Mouse (Mus musculus): ENCODE measurements around the gene Tmem108. TPM values are rescaled to one million over a fixed set of nuclear protein-coding genes. Genes with fewer than 3 reads are reported as not detected.

Gene Tmem108
- polyA plus RNA-seq (2016; fragmentation: Nextera tagmentation; extraction: Ambion mirVana): 18.4 and 20.7 TPM in 2 replicates

GRCm38 (mm10) chr9:103761647-103762084, at the start of gene Tmem108:
Gene Tmem108 (minus strand): TSS chr9:103761837.
- H3K4me1 ChIP-seq: peaks cover 13% of the 10 kb centered on the region
- no peaks in the 10 kb centered on the region for H3K9me3 ChIP-seq
- H3K27ac ChIP-seq: no peak within 1 kb of the TSS
- ATAC-seq (ENCODE audit: insufficient number of reproducible peaks, insufficient read depth, low FRiP score, low TSS enrichment): peak; percentile 91
- no peaks in the 10 kb centered on the region for H3K36me3 ChIP-seq
- WGBS: under 1% methylated on average over 51 of the region's 51 CpGs
- H3K4me3 ChIP-seq: peak within 1 kb of the TSS; percentile 64
- H3K27me3 ChIP-seq: peaks cover 15% of the 10 kb centered on the region; the same call in 1 of the 2 replicates
- H3K4me2 ChIP-seq (replicated peaks): peak within 1 kb of the TSS; percentile 94
- H3K9ac ChIP-seq: peak within 1 kb of the TSS; percentile 68

- Histone ChIP-seq H3K27me3 (no peaks in the 10 kb centered on the region), H3K4me3 (no peak overlapping the region), H3K4me2 (replicated peaks) (no peak overlapping the region), H3K9ac (no peak overlapping the region), H3K9me3 (no peaks in the 10 kb centered on the region), H3K36me3 (no peaks in the 10 kb centered on the region), H3K4me1 (no peaks in the 10 kb centered on the region), H3K27ac (no peak overlapping the region)
- no peak for ATAC-seq (ENCODE audit: insufficient number of reproducible peaks, insufficient read depth, low FRiP score, low TSS enrichment)
- 75% methylated on average over 1 of the region's 1 CpGs for WGBS
Observed at GRCm38 (mm10) chr9:103789029-103789428, 27.4 kb upstream of the Tmem108 start.

GRCm38 (mm10) chr9:103784156-103784555, 22.5 kb upstream of the Tmem108 start:
- Histone ChIP-seq H3K27ac (no peak overlapping the region), H3K27me3 (no peaks in the 10 kb centered on the region), H3K4me1 (no peaks in the 10 kb centered on the region), H3K4me3 (no peak overlapping the region), H3K9me3 (no peaks in the 10 kb centered on the region), H3K9ac (no peak overlapping the region), H3K36me3 (no peaks in the 10 kb centered on the region), H3K4me2 (replicated peaks) (no peak overlapping the region)
- no peak for ATAC-seq (ENCODE audit: insufficient number of reproducible peaks, insufficient read depth, low FRiP score, low TSS enrichment)
- WGBS: 86% methylated on average over 4 of the region's 4 CpGs

- Histone ChIP-seq H3K4me1 (no peaks in the 10 kb centered on the region), H3K4me3 (no peak overlapping the region), H3K9me3 (no peaks in the 10 kb centered on the region), H3K36me3 (no peaks in the 10 kb centered on the region), H3K27me3 (no peaks in the 10 kb centered on the region), H3K9ac (no peak overlapping the region), H3K4me2 (replicated peaks) (no peak overlapping the region), H3K27ac (no peak overlapping the region)
- ATAC-seq (ENCODE audit: insufficient number of reproducible peaks, insufficient read depth, low FRiP score, low TSS enrichment): no peak
- 71% methylated on average over 16 of the region's 16 CpGs for WGBS
Observed at GRCm38 (mm10) chr9:103783276-103783675, 21.6 kb upstream of the Tmem108 start.

- Histone ChIP-seq H3K4me3 (no peak overlapping the region), H3K4me1 (no peaks in the 10 kb centered on the region), H3K4me2 (replicated peaks) (no peak overlapping the region), H3K27me3 (no peaks in the 10 kb centered on the region), H3K9me3 (no peaks in the 10 kb centered on the region), H3K9ac (no peak overlapping the region), H3K36me3 (no peaks in the 10 kb centered on the region), H3K27ac (no peak overlapping the region)
- WGBS: 78% methylated on average over 7 of the region's 7 CpGs
- ATAC-seq (ENCODE audit: insufficient number of reproducible peaks, insufficient read depth, low FRiP score, low TSS enrichment): no peak
Observed at GRCm38 (mm10) chr9:103782306-103782705, 20.7 kb upstream of the Tmem108 start.

- Histone ChIP-seq H3K4me3 (no peak overlapping the region), H3K4me1 (no peaks in the 10 kb centered on the region), H3K4me2 (replicated peaks) (no peak overlapping the region), H3K27ac (no peak overlapping the region), H3K9ac (no peak overlapping the region), H3K9me3 (no peaks in the 10 kb centered on the region), H3K36me3 (no peaks in the 10 kb centered on the region), H3K27me3 (no peaks in the 10 kb centered on the region)
- WGBS: 71% methylated on average over 7 of the region's 7 CpGs
- no peak for ATAC-seq (ENCODE audit: insufficient number of reproducible peaks, insufficient read depth, low FRiP score, low TSS enrichment)
Observed at GRCm38 (mm10) chr9:103781407-103781806, 19.8 kb upstream of the Tmem108 start.

GRCm38 (mm10) chr9:103780598-103780997, 19.0 kb upstream of the Tmem108 start:
- H3K36me3 ChIP-seq: no peaks in the 10 kb centered on the region
- ATAC-seq (ENCODE audit: insufficient number of reproducible peaks, insufficient read depth, low FRiP score, low TSS enrichment): no peak
- H3K27ac ChIP-seq: no peak overlapping the region
- WGBS: 83% methylated on average over 4 of the region's 4 CpGs
- no peaks in the 10 kb centered on the region for H3K4me1 ChIP-seq
- no peaks in the 10 kb centered on the region for H3K27me3 ChIP-seq
- no peak overlapping the region for H3K9ac ChIP-seq
- no peak overlapping the region for H3K4me3 ChIP-seq
- no peak overlapping the region for H3K4me2 ChIP-seq (replicated peaks)
- H3K9me3 ChIP-seq: no peaks in the 10 kb centered on the region

GRCm38 (mm10) chr9:103778185-103778584, 16.5 kb upstream of the Tmem108 start:
- no peak overlapping the region for H3K4me3 ChIP-seq
- H3K9ac ChIP-seq: no peak overlapping the region
- H3K27me3 ChIP-seq: no peaks in the 10 kb centered on the region
- H3K27ac ChIP-seq: no peak overlapping the region
- H3K4me1 ChIP-seq: no peaks in the 10 kb centered on the region
- H3K9me3 ChIP-seq: no peaks in the 10 kb centered on the region
- H3K36me3 ChIP-seq: no peaks in the 10 kb centered on the region
- H3K4me2 ChIP-seq (replicated peaks): no peak overlapping the region
- 34% methylated on average over 1 of the region's 1 CpGs for WGBS
- ATAC-seq (ENCODE audit: insufficient number of reproducible peaks, insufficient read depth, low FRiP score, low TSS enrichment): no peak

GRCm38 (mm10) chr9:103761151-103761571, 476 bp downstream of the Tmem108 start:
- peak overlapping the region; percentile 64 for H3K4me3 ChIP-seq
- no peaks in the 10 kb centered on the region for H3K36me3 ChIP-seq
- no peak overlapping the region for H3K27ac ChIP-seq
- ATAC-seq (ENCODE audit: insufficient number of reproducible peaks, insufficient read depth, low FRiP score, low TSS enrichment): peak; percentile 26; the same call in 1 of the 2 replicates
- peak overlapping the region; percentile 68 for H3K9ac ChIP-seq
- H3K4me2 ChIP-seq (replicated peaks): peak overlapping the region; percentile 94
- under 1% methylated on average over 30 of the region's 30 CpGs for WGBS
- peaks cover 13% of the 10 kb centered on the region for H3K4me1 ChIP-seq
- peaks cover 15% of the 10 kb centered on the region; the same call in 1 of the 2 replicates for H3K27me3 ChIP-seq
- no peaks in the 10 kb centered on the region for H3K9me3 ChIP-seq

GRCm38 (mm10) chr9:103760356-103760755, 1.3 kb downstream of the Tmem108 start:
- Histone ChIP-seq H3K27ac (no peak overlapping the region), H3K4me2 (replicated peaks) (peak overlapping the region; percentile 94), H3K4me3 (peak overlapping the region; percentile 64), H3K9me3 (no peaks in the 10 kb centered on the region), H3K9ac (no peak overlapping the region), H3K36me3 (no peaks in the 10 kb centered on the region), H3K27me3 (peaks cover 15% of the 10 kb centered on the region; the same call in 1 of the 2 replicates), H3K4me1 (peaks cover 13% of the 10 kb centered on the region)
- WGBS: 20% methylated on average over 8 of the region's 8 CpGs
- ATAC-seq (ENCODE audit: insufficient number of reproducible peaks, insufficient read depth, low FRiP score, low TSS enrichment): no peak

- no peak for ATAC-seq (ENCODE audit: insufficient number of reproducible peaks, insufficient read depth, low FRiP score, low TSS enrichment)
- 37% methylated on average over 9 of the region's 9 CpGs for WGBS
- H3K4me1 ChIP-seq: peaks cover 13% of the 10 kb centered on the region
- H3K9ac ChIP-seq: no peak overlapping the region
- H3K4me3 ChIP-seq: 0 out of 2 replicates have a peak overlapping the region, but pooled peaks have one; percentile 1
- peaks cover 15% of the 10 kb centered on the region; the same call in 1 of the 2 replicates for H3K27me3 ChIP-seq
- no peak overlapping the region for H3K27ac ChIP-seq
- no peaks in the 10 kb centered on the region for H3K36me3 ChIP-seq
- H3K9me3 ChIP-seq: no peaks in the 10 kb centered on the region
- H3K4me2 ChIP-seq (replicated peaks): peak overlapping the region; percentile 28; the same call in 1 of the 2 replicates
Observed at GRCm38 (mm10) chr9:103759829-103760228, 1.8 kb downstream of the Tmem108 start.

GRCm38 (mm10) chr9:103758930-103759695, 2.5 kb downstream of the Tmem108 start:
- Histone ChIP-seq H3K4me3 (0 out of 2 replicates have a peak overlapping the region, but pooled peaks have one; percentile 1), H3K4me1 (peaks cover 13% of the 10 kb centered on the region), H3K4me2 (replicated peaks) (peak overlapping the region; percentile 28), H3K9ac (0 out of 2 replicates have a peak overlapping the region, but pooled peaks have one; percentile 15), H3K9me3 (no peaks in the 10 kb centered on the region), H3K27me3 (peaks cover 15% of the 10 kb centered on the region; the same call in 1 of the 2 replicates), H3K27ac (no peak overlapping the region), H3K36me3 (no peaks in the 10 kb centered on the region)
- ATAC-seq (ENCODE audit: insufficient number of reproducible peaks, insufficient read depth, low FRiP score, low TSS enrichment): no peak
- WGBS: 13% methylated on average over 20 of the region's 20 CpGs
